Mouse (Mus musculus): ENCODE data around the gene Ppp1r12b. TPM values are rescaled to one million over a fixed set of nuclear protein-coding genes. Genes with fewer than 3 reads are reported as not detected.

Ppp1r12b gene
- total RNA-seq, 2 experiments from 2014 or later: 68.5 to 75.8 TPM

- DNase-seq (ENCODE audit: extremely low spot score in 1 of 2, low spot score in 1 of 2): no peak
These were observed 151.4 kb downstream of the Ppp1r12b start for GRCm38 (mm10) chr1:134804373-134804772.

- no peak for DNase-seq (ENCODE audit: extremely low spot score in 1 of 2, low spot score in 1 of 2)
These were observed 152.2 kb downstream of the Ppp1r12b start for GRCm38 (mm10) chr1:134803286-134804117.

GRCm38 (mm10) chr1:134801758-134802157, 154.0 kb downstream of the Ppp1r12b start:
- no peak for DNase-seq (ENCODE audit: extremely low spot score in 1 of 2, low spot score in 1 of 2)

GRCm38 (mm10) chr1:134796536-134796935, 159.2 kb downstream of the Ppp1r12b start:
- DNase-seq (ENCODE audit: extremely low spot score in 1 of 2, low spot score in 1 of 2): no peak

DNA sequence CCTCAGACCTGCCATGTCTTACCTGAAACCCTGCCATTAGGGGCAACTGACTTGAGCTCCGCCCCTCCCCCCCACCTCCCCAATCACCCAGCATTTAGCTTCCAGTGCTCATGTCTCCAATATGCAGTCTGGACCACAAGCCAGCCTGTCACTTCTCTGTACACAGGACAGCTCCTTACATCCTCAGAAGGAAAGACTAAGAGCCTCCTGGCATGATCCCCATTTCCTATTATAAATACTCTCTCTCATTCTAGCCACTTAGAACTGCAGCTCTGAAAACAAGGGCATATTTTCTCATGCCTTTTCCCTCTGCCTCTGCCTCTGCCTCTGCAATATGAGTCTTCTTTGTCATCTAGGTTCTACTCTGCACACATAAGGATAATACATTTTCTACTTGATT, 159.7 kb downstream of the Ppp1r12b start:
- no peak for DNase-seq (ENCODE audit: extremely low spot score in 1 of 2, low spot score in 1 of 2)

GRCm38 (mm10) chr1:134791456-134791855, 164.3 kb downstream of the Ppp1r12b start:
- DNase-seq (ENCODE audit: extremely low spot score in 1 of 2, low spot score in 1 of 2): no peak

- DNase-seq (ENCODE audit: extremely low spot score in 1 of 2, low spot score in 1 of 2): no peak
These were observed 164.9 kb downstream of the Ppp1r12b start for GRCm38 (mm10) chr1:134790716-134791439.

DNA sequence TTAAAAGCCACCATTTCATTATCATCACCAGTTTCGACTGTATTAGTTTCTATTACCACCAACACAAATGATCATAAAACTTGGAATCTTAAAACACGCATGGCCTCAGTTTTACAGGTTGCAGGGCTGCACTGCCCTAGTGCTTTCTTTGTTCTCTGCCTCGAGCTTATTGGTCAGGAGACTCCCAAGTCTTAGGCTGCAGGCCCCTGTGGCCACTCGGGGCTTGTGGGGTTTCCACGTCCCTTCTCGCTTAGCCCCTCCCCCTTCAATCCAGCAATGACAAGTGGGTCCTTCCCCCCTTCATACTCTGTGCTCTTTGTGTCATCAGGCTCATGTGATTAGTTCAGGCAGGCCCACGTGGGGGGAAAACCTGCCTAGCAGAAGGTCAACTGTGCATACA, 167.6 kb downstream of the Ppp1r12b start:
- DNase-seq (ENCODE audit: extremely low spot score in 1 of 2, low spot score in 1 of 2): no peak

DNA sequence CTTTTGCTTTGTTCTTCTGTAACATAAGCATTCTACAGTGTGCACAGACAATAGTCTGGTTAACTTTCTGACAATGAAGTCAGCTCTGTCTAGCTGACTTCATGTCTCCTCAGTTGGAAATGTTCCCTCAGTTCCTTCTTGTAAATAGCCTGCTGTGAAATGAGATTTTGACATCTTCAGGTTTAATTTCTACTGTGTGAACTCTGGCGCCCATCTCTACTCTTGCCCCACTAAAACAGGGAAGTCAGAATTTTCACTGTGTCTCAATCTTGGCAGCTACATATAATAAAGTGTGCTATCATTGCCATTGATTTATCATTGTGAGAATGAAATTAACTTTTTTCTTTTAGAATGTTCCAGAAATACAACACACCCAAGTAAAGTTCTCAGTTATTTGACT, 170.8 kb downstream of the Ppp1r12b start:
- no peak for DNase-seq (ENCODE audit: extremely low spot score in 1 of 2, low spot score in 1 of 2)

DNA sequence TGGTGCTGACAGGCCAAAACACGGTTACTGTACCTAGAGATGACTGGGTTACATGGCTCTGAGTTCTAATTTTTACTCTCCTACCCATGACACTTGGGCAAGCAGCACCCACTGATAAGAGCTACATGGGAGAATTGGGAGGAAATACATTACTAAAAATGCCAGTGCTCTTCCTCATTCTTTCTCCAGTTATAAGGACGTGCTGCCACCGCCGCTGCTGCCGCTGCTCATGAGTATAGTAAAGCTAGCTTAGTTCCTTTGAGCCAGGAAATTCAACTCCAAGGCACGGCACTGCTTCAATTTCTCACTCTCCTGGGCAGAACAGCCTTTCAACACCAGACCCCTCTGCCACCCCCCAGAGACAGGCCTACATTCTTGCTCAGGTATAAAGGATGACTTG, 171.3 kb downstream of the Ppp1r12b start:
- DNase-seq (ENCODE audit: extremely low spot score in 1 of 2, low spot score in 1 of 2): no peak

- DNase-seq (ENCODE audit: extremely low spot score in 1 of 2, low spot score in 1 of 2): no peak
These were observed 171.8 kb downstream of the Ppp1r12b start for GRCm38 (mm10) chr1:134783958-134784357.

- DNase-seq (ENCODE audit: extremely low spot score in 1 of 2, low spot score in 1 of 2): no peak
These were observed 172.9 kb downstream of the Ppp1r12b start for GRCm38 (mm10) chr1:134782797-134783196.

- no peak for DNase-seq (ENCODE audit: extremely low spot score in 1 of 2, low spot score in 1 of 2)
These were observed 177.7 kb downstream of the Ppp1r12b start for GRCm38 (mm10) chr1:134777936-134778548.

DNA sequence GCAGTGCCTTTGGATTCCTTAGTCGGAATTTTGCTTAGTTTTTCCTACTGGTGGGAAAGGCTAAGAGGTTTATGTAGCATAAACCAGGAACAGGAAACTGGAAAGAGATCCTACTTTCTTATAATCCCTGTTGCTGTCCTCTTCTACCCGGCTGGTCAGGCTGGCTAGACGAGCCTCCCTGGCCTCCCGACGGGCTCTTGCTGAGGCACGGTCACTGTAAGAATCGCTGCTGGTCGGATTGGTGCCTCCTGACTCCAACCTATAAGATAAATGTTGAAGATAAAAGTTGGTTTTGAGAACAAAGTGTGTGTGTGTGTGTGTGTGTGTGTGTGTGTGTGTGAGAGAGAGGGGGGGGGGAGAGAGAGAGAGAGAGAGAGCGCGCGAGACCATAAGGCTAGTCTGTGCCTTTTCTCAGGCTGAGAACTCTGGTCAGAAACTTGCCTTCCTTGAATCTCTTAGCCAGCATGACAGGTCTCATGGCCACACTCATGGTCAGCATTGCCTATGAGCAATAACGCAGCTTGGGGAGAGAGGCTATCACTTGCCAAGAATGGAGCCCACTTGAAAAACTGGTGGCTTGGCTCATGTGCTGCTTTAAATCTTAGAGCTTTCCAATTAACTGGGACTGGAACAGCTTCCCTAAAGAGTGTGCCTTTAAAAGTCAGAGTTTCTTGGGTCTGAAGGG, 178.4 kb downstream of the Ppp1r12b start:
- DNase-seq (ENCODE audit: extremely low spot score in 1 of 2, low spot score in 1 of 2): no peak

- DNase-seq (ENCODE audit: extremely low spot score in 1 of 2, low spot score in 1 of 2): no peak
These were observed 180.1 kb downstream of the Ppp1r12b start for GRCm38 (mm10) chr1:134775631-134776030.

- DNase-seq (ENCODE audit: extremely low spot score in 1 of 2, low spot score in 1 of 2): no peak
These were observed 180.9 kb downstream of the Ppp1r12b start for GRCm38 (mm10) chr1:134774728-134775287.

- DNase-seq (ENCODE audit: extremely low spot score in 1 of 2, low spot score in 1 of 2): no peak
These were observed 181.5 kb downstream of the Ppp1r12b start for GRCm38 (mm10) chr1:134774247-134774646.

DNA sequence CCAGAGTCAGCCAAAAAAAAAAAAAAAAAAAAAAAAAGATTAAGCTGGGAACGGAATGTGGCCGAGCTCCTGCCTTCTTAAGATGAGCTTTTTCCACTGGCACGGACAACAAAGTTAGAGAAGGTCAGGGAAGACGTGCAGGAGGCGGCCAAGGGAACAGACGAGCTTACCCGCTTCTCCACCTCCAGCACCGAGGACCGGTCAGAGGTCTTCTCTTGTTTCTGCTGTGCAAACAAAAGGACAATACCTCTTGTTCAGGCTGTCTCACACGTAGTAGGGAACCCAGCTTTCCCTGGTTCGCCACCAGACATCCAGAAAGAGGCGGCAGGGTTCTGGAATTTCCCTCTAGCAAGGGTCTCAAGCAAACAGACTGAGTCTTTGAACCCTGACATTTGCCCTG, 182.5 kb downstream of the Ppp1r12b start:
- no peak for DNase-seq (ENCODE audit: extremely low spot score in 1 of 2, low spot score in 1 of 2)

DNA sequence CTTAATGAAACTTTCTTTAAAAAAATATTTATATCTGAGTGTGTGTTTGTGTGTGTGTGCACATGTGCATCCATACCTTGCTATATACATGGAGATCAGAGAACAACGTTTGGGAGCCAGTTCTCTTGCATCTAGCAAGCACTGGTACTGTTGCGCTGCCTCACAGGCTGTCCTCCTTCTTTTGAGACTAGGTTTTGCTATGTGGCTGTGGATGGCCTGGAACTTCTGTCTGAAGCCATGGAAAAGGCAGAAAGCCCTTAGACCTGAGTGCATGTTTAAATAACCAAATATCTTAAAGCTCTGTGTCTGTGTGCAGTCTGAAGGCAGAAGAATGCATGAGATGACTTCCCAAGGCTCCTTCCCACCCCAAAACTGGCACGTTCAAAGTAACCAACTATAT, 182.9 kb downstream of the Ppp1r12b start:
- no peak for DNase-seq (ENCODE audit: extremely low spot score in 1 of 2, low spot score in 1 of 2)

- no peak for DNase-seq (ENCODE audit: extremely low spot score in 1 of 2, low spot score in 1 of 2)
These were observed 183.7 kb downstream of the Ppp1r12b start for GRCm38 (mm10) chr1:134771999-134772398.
